Mouse (Mus musculus) retina, embryonic 14.5 days (tissue): ENCODE measurements around the gene Syn3.

Experiments
- DNase-seq: peaks from one replicate; pipeline ENCODE4 v3.0.0-alpha.2; 2015; ENCODE audit warnings: low spot score

The Syn3 gene

GRCm38 (mm10) chr10:86368811-86369210, 129.9 kb downstream of the Syn3 start:
- no peak for DNase-seq

- DNase-seq, result no peak
Measured at GRCm38 (mm10) chr10:86367346-86367745, 131.3 kb downstream of the Syn3 start.

DNA sequence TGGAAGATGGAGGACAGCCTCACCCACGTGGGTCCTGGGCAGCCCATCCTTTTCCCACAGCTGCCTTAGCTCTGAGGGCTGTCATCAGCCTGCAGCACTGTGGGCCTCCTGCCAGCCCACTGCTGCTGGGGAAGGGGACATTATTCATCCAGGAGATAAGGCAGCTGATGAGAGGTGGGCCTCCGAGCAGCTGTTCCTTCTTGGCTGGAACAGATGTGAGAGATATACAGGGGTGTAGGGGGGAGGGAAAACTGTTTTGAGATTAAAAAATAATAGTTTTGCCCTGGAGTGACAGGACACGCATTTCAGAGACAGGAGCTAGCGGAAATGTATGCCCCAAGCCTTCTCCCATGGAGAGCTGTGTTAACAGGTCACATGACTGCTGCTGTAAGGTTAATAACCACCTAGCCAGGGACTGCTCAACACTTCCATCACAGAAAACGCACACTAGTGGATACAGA, 133.0 kb downstream of the Syn3 start:
- no peak for DNase-seq

DNA sequence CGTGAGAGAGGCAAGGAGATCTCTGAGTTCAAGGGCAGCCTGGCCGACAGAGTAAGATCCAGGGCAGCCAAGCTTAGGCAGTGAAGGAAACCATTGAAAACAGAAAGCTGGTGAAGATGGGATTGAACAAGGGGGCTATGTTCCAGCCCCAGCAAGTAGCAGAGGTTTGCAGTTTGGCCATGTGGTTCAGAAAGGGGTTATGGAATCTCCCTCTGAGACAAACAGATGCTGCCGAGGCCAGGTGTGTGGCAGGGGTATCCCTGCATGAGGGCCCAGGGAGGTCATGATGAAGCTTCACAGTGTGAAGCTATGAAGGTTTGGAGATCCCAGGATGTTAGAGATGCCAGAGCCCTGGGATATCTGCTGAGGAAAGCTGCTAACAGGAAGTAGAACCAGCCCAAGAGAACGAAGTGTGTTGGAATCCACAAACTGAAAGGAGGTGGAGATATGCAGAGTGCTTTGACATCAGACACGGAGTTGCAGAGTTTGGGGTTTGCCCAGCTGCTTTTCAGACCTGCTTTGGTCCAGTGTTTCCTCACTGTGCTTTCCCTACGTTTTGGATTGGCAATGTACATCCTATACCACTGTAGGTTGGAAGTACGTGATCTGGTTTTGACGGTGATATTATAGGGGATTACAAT, 134.9 kb downstream of the Syn3 start:
- DNase-seq, result no peak

- no peak for DNase-seq
Measured at GRCm38 (mm10) chr10:86359699-86360098, 139.0 kb downstream of the Syn3 start.

- peak; percentile 16 for DNase-seq
Measured at GRCm38 (mm10) chr10:86359208-86359607, 139.5 kb downstream of the Syn3 start.

- DNase-seq, result no peak
Measured at GRCm38 (mm10) chr10:86358307-86358975, 140.3 kb downstream of the Syn3 start.

GRCm38 (mm10) chr10:86356819-86357563, 141.7 kb downstream of the Syn3 start:
- DNase-seq, result peak; percentile 41

GRCm38 (mm10) chr10:86352521-86352920, 146.2 kb downstream of the Syn3 start:
- DNase-seq, result no peak

DNA sequence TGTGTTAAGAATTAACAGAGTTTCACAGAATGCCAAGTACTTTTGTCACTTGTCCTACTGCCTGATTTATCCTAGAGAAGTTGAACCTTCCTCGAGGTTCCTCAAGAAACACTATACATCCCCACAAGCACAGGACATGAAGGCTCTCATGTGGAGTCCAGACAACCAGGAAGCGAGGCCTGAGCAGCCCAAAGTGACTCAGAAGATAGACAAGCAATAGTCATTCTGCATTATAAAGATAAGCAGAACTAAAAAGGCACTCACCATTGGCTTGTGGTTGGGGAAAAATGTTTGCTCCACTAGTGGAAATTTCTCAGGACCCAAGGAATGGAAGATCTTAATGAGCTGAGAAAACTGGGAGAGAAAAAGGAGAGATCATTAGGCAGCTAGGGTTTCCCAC, 147.4 kb downstream of the Syn3 start:
- DNase-seq, result no peak

- no peak for DNase-seq
Measured at GRCm38 (mm10) chr10:86346235-86346840, 152.4 kb downstream of the Syn3 start.

GRCm38 (mm10) chr10:86345645-86346044, 153.1 kb downstream of the Syn3 start:
- no peak for DNase-seq

GRCm38 (mm10) chr10:86344654-86345053, 154.0 kb downstream of the Syn3 start:
- DNase-seq, result no peak

- DNase-seq, result no peak
Measured at GRCm38 (mm10) chr10:86343931-86344330, 154.8 kb downstream of the Syn3 start.

DNA sequence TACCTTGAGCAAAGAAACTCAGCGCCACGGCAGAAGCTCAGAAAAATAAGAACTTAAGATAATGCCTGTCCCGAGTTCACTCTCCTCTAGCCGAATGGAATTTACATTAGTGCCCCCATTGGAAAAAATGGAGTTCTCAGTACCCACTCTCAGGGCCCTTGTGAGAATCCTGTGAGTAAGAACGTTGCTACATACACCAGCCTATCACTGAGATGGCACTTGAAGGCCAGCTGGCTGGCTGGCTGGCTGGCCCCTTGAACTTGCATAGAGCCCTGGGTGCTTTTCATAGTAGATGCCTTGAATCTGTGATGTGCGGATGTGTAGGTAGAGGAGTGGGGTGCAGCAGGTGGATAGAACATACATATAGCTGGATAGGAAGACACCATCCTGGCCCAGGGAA, 155.3 kb downstream of the Syn3 start:
- no peak for DNase-seq

DNA sequence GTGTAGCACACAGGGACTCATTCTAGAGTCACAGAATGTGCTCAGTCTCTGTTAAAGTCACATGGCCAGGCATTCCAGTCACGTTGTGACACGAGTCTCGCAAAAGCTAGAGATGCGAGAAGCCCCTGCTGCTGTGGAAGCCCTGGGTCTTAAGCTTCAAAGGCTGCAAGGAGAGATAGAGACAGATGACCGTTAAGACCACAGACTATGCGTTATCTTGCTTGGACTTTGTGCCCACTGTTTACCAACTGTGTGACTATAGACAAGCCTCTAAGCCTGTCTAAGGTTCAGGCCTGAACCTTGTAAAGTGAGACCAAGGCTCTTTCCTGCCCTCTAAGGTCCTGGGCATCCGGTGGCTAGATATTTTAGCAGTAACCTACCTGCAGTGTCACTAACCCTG, 156.0 kb downstream of the Syn3 start:
- no peak for DNase-seq

DNA sequence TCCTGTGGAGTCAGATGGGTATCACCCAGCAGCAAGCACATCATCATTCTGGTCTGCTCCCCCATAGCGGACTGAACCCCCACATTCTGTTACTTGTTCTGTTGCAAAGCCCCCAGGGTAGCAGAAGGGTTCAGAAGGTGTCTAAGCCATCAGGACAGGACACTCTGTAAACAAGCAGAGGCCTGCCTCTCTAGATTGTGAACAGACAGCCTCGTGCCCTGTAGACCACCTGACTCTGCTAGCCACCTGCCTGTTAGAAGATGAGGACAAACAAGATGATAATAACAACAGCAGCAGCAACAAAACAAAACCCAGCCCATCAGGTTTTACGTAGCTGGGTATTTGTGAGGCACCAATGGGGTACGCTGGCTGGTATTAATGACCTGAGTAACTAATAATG, 156.5 kb downstream of the Syn3 start:
- no peak for DNase-seq

GRCm38 (mm10) chr10:86341589-86341988, 157.1 kb downstream of the Syn3 start:
- no peak for DNase-seq

GRCm38 (mm10) chr10:86340991-86341527, 157.6 kb downstream of the Syn3 start:
- no peak for DNase-seq

DNA sequence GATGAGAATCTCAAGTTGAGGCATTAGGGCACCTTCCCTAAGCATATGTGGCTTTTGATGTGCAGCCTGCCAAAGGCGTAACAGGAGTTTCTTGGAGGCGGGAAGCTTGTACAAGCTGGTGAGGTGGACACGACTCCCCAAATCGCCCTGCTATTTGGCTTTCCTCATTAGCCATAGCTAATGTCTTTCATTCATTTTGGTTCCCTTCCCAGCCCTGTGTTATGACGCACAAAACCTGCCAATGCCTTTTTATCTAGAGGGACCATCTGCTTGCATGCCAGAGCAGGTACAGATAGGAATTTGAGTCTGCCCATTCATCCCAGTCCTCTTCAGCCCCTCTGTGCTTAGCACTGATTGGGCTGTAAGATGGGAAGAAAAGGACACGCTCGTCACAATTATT, 158.3 kb downstream of the Syn3 start:
- no peak for DNase-seq

GRCm38 (mm10) chr10:86339649-86340379, 158.9 kb downstream of the Syn3 start:
- no peak for DNase-seq

- no peak for DNase-seq
Measured at GRCm38 (mm10) chr10:86339121-86339520, 159.6 kb downstream of the Syn3 start.
